Mouse (Mus musculus) colon, adult 2 months (tissue): ENCODE results near the gene Uqcrh. TPM values are rescaled to one million over a fixed set of nuclear protein-coding genes. Genes with fewer than 3 reads are reported as not detected.

Source experiments
- polyA plus RNA-seq: library from polyadenylated mRNA; depleted of rRNA; stranded (reverse); fragments of >200 nt; gene quantifications from 2 replicates; pipeline ENCODE4 v1.2.3, GENCODE M21; 2012; rRNA removed

Uqcrh gene
- 108 and 143 TPM in 2 replicates for polyA plus RNA-seq

DNA sequence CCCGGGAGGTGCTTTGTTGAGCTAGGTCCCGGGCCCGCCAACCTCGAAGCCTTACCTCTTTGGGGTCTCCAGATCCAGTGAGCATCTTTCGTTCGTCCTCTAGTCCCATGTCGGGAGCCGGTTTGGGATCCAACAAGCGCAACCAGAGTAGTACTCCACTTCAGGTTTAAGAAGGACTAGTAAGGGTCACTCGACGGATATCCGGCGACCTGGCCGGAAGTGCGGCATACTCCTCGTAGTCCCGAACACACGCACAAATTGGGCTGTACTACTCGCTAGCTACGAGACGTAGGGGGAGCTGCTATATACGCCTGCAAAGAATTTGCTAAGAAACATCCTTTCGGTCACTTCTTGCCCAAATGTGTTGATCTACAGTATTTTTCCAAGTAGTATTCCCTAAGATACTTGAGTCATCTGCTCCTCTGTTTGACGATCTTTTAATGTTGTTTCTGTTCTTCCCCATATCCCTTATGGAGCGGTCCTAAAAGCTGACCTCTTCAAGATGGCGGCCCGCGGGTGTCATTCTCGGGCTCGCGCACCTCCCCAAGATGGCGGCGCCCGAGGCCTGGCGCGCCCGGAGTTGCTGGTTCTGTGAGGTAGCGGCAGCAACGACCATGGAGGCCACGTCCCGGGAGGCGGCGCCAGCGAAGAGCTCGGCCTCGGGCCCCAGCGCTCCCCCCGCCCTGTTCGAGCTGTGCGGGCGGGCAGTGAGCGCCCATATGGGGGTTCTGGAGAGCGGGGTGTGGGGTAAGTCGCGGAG lies at the start of gene Uqcrh, which contains the start of gene Lrrc41:
TSS of gene Uqcrh (minus strand) at position 211 of the 760 bp plus-strand sequence.
TSS of gene Lrrc41 (plus strand) at position 409 of the 760 bp plus-strand sequence.

DNA sequence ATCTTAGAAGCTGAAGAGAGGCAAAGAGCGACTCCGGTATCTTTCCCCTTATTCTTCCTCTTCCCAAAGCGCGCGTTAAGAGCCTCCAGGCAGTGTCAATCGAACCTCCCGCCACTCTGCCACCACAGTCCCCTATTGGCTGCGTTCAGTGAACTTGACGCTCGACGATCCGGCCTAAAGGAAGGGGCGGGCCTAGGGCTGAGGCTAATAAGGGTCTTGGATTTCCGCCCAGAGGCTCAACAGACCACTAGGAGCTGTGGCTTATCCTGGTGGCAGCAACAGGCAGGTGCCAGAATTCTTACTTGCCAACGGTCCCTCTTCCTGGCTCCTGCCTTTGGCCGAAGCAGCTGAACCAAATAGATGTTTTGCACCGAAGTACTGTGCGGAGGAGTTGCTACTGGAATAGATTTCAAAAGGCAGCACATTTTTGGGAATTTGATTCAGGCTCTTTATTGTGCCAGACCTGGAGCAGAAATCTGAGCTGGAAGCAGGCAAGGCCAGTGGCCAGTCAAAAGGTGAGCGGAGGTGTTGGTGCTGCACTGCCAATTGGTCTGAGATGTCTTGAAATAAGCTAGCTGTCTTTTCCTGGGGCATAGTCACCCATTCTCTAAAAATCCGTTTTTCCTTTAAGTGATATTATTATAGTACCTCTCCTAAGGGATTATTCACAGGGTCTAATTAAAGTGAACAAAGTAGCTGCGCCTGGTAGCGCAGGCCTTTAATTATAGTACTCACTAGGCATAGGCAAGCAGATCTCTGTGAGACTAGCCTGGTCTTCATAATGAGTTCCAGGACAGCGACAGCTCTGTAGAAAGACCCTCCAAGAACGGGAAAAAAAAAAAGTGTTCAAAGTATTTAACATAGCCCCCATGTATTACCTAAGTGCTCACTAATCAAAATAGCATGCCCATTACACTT lies 49.0 kb upstream of the Uqcrh start, which contains the start of the genes Rad54l and Pomgnt1:
TSS of gene Rad54l (minus strand) at position 89 of the 918 bp plus-strand sequence.
TSS of gene Pomgnt1 (plus strand) at position 239 of the 918 bp plus-strand sequence.

DNA sequence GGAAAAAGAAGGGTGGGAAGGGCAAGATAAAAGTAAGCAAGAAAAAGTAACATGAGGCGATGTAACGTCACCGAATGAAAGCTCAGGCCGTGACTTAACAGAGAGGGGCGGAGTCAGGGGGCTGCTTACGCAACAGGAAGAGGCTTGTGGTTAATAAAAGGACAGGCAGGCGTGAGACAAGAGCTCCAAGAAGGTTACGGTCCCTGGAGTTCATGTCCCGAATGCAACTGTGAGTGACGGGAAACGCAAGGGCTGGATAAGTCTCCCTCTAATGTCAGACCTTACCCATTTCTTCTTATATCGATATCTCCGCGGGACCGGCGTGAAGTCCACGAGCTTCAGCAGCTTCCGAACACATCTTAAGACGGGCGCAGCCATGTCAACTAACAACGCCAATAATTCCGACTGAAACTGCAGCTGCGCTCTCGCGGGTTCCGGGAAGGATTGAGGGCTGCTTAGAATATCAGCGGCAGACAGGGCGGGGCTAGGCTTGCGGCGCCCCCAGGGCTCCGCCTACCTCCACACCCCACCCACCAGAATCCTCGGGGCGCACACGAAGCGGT lies 21.4 kb downstream of the Uqcrh start, which contains the start of gene Nsun4:
TSS of gene Nsun4 (minus strand) at position 478 of the 563 bp plus-strand sequence.

GRCm38 (mm10) chr4:116017902-116018746 lies 56.7 kb downstream of the Uqcrh start, which contains the start of gene Faah:
Gene Faah, minus strand, starts transcription at chr4:116017926.

Other genes starting within 250 kb of the Uqcrh start
- gene Mob3c, start 247.0 kb downstream of the Uqcrh start, polyA plus RNA-seq, result 30.4 and 39.2 TPM in 2 replicates
- 29.5 and 30.2 TPM in 2 replicates for gene Mknk1, start 235.9 kb downstream of the Uqcrh start, polyA plus RNA-seq
- not detected in 2 replicates for gene Kncn, start 190.7 kb downstream of the Uqcrh start, polyA plus RNA-seq
- gene 6430628N08Rik, start 184.4 kb downstream of the Uqcrh start, polyA plus RNA-seq, result not detected in 2 replicates
- gene Dmbx1, start 135.1 kb downstream of the Uqcrh start, polyA plus RNA-seq, result not detected in 2 replicates
- 40.5 and 63.8 TPM in 2 replicates for gene Faah, start 57.1 kb downstream of the Uqcrh start, polyA plus RNA-seq
- gene Nsun4, start 21.2 kb downstream of the Uqcrh start, polyA plus RNA-seq, result 5.4 and 6.4 TPM in 2 replicates
- gene Lrrc41, start 198 bp upstream of the Uqcrh start, polyA plus RNA-seq, result 65.1 and 95.1 TPM in 2 replicates
- gene Rad54l, start 48.6 kb upstream of the Uqcrh start, polyA plus RNA-seq, result 1.7 and 2.0 TPM in 2 replicates
- 26.3 and 26.9 TPM in 2 replicates for gene Pomgnt1, start 48.8 kb upstream of the Uqcrh start, polyA plus RNA-seq
- 1.4 and 1.7 TPM in 2 replicates for gene Lurap1, start 76.3 kb upstream of the Uqcrh start, polyA plus RNA-seq
- 561 and 780 TPM in 2 replicates for gene Tspan1, start 92.5 kb upstream of the Uqcrh start, polyA plus RNA-seq
- 0.86 and 1.2 TPM in 2 replicates for gene 1700042G07Rik, start 98.3 kb upstream of the Uqcrh start, polyA plus RNA-seq
- gene Gm49337, start 98.3 kb upstream of the Uqcrh start, polyA plus RNA-seq, result not detected in 2 replicates
- gene Pik3r3, start 146.5 kb upstream of the Uqcrh start, polyA plus RNA-seq, result 29.1 and 31.4 TPM in 2 replicates